11 mouse cellular contexts compared by ENCODE assay signal in the genomic region with DNA sequence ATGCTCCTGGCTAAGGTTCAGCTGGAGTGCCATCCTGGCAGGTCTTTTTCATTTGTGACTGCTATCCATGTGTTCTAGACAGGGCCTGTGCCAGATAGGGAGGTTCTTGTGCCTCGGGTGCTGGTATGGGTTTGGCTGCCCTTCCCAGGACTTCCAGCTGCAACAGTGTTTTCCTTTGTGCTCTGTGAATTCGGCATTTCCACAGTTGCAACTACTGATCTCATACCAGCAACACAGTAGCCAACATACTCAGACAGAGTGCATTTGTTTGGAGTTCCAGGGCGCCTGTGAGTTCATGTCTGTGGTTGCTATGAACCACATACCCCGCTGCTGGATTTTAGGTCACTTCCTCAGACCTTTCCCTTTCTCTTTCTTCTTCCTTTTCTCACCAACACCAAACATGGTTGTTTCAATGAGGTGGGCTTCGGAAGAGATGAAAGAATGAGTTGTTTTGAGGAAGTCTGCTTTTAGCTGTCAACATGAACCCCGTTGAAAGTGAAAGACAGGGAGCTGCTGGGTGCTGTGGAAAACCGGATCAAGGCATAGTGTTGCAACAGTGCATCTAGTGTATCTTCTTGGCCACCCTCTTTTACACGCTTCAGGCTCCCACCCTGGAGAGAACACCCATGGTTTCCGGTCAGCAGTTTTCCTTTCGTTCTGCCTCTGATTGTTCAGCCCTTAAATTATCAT.
DNase-seq lines count a peak whose midpoint lies in the region; ATAC-seq and TF ChIP-seq lines count a peak whose summit lies in the region.
"Had no signal": no experiment of that assay in that cellular context is flagged by ENCODE, and none has a peak within 500 bp of the region (broad histone marks: within the 10 kb centered on the region; RNA-seq: fewer than 3 reads in every experiment).

No protein-coding gene starts in this region.

- H3K36me3 ChIP-seq in liver, adult 2 months (ENCODE audit: control insufficient read depth, insufficient read depth, low read length), result no peaks in the 10 kb centered on the region
- no peaks in the 10 kb centered on the region for H3K36me3 ChIP-seq in neural tube, embryonic 15.5 days
- H3K36me3 ChIP-seq: midbrain, embryonic 12.5 days had no signal

- no peak for TF ChIP-seq POLR2A in cerebellum, adult 2 months (IDR thresholded peaks at IDR 0.05; ENCODE audit: borderline replicate concordance, insufficient read depth, low read length)
- TF ChIP-seq POLR2A in liver, adult 2 months (IDR thresholded peaks at IDR 0.05; ENCODE audit: extremely low read depth, insufficient read depth, low read length), result no peak

- peaks cover 5% of the 10 kb centered on the region; the same call in 1 of the 2 replicates for H3K4me1 ChIP-seq in cerebellum, adult 2 months (ENCODE audit: control insufficient read depth, insufficient read depth, low read length)
- no peaks in the 10 kb centered on the region for H3K4me1 ChIP-seq in liver, adult 2 months (ENCODE audit: control insufficient read depth, insufficient read depth, low read length)
- no peaks in the 10 kb centered on the region for H3K4me1 ChIP-seq in neural tube, embryonic 15.5 days
- H3K4me1 ChIP-seq: midbrain, embryonic 12.5 days had no signal

- no peaks in the 10 kb centered on the region for H3K9me3 ChIP-seq in neural tube, embryonic 15.5 days (replicated peaks)
- H3K9me3 ChIP-seq: midbrain, embryonic 12.5 days had no signal

- no peaks in the 10 kb centered on the region for H3K79me2 ChIP-seq in liver, adult 2 months (ENCODE audit: control insufficient read depth, insufficient read depth, low read length)

- WGBS in cerebellum, adult 2 months, result 49% methylated on average over 10 of the region's 10 CpGs
- 72% methylated on average over 10 of the region's 10 CpGs for WGBS in liver, adult 2 months
- 75% methylated on average over 10 of the region's 10 CpGs for WGBS in neural tube, embryonic 15.5 days

- H3K4me3 ChIP-seq in cerebellum, adult 2 months (replicated peaks; ENCODE audit: insufficient read depth, low read depth, low read length), result no peak overlapping the region
- no peak overlapping the region for H3K4me3 ChIP-seq in liver, adult 2 months (ENCODE audit: insufficient read depth, low read depth, low read length)
- H3K4me3 ChIP-seq in neural tube, embryonic 15.5 days (replicated peaks), result no peak overlapping the region
- H3K4me3 ChIP-seq: erythroblast, embryonic 14.5 days; midbrain, embryonic 12.5 days had no signal

- peak; percentile 91 for ATAC-seq in granulocyte monocyte progenitor cell, adult 5-6 weeks (replicated peaks; ENCODE audit: poor library complexity, severe bottlenecking)
- ATAC-seq in neural tube, embryonic 15.5 days (ENCODE audit: low FRiP score), result peak; percentile 53; the same call in 1 of the 2 replicates

- H3K27ac ChIP-seq in cerebellum, adult 2 months (ENCODE audit: insufficient read depth, low read length), result no peak overlapping the region
- H3K27ac ChIP-seq in liver, adult 2 months (replicated peaks; ENCODE audit: insufficient read depth, low read depth, low read length), result no peak overlapping the region
- peak overlapping the region; percentile 52; the same call in 1 of the 2 replicates for H3K27ac ChIP-seq in neural tube, embryonic 15.5 days (replicated peaks)
- H3K27ac ChIP-seq: midbrain, embryonic 12.5 days had no signal

- DNase-seq in cerebellum, adult 2 months, result peak; percentile 8 to 10
- no peak for DNase-seq in cerebellum, adult 8-10 months
- DNase-seq in liver, adult 2 months (ENCODE audit: extremely low read depth, low read depth, low spot score), result peak; percentile 8
- no peak for DNase-seq in liver
- no peak for DNase-seq in gastrocnemius, postnatal 10 days
- no peak for DNase-seq in lung, postnatal 36 days
- DNase-seq: kidney, postnatal 36 days had no signal

- TF ChIP-seq CTCF in cerebellum, adult 2 months (IDR thresholded peaks at IDR 0.05; ENCODE audit: borderline replicate concordance, insufficient read depth, low read depth, low read length), result no peak
- TF ChIP-seq CTCF in liver, adult 2 months (IDR thresholded peaks at IDR 0.05; ENCODE audit: low read depth, low read length), result no peak

- H3K27me3 ChIP-seq in cerebellum, adult 2 months (ENCODE audit: control insufficient read depth, insufficient read depth, low read length), result no peaks in the 10 kb centered on the region
- H3K27me3 ChIP-seq in liver, adult 2 months (ENCODE audit: control insufficient read depth, insufficient read depth, low read length), result no peaks in the 10 kb centered on the region
- H3K27me3 ChIP-seq in neural tube, embryonic 15.5 days (replicated peaks), result no peaks in the 10 kb centered on the region
- H3K27me3 ChIP-seq: midbrain, embryonic 12.5 days had no signal

- H3K9ac ChIP-seq in liver, adult 2 months (ENCODE audit: low read depth, low read length), result no peak overlapping the region
- H3K9ac ChIP-seq in neural tube, embryonic 15.5 days (replicated peaks), result no peak overlapping the region
- H3K9ac ChIP-seq: midbrain, embryonic 12.5 days had no signal

- no peak overlapping the region for H3K4me2 ChIP-seq in neural tube, embryonic 15.5 days
- H3K4me2 ChIP-seq: midbrain, embryonic 12.5 days had no signal

Comparison
In these comparisons a context has a peak if more than half of its experiments do, and no peak if none do; other contexts are left out.
1. DNase-seq: peak in cerebellum, adult 2 months (2 of 2) and liver, adult 2 months (single experiment); none in cerebellum, adult 8-10 months (single experiment), liver (single experiment), gastrocnemius, postnatal 10 days (single experiment) and lung, postnatal 36 days (single experiment).